Mouse (Mus musculus) MN1 (cell line): ENCODE measurements around the gene Fuca2.

Experiments used
- DNase-seq: peaks from one replicate; pipeline ENCODE4 v3.0.0-alpha.2; 2016; ENCODE audit warnings: low spot score

Fuca2 gene

DNA sequence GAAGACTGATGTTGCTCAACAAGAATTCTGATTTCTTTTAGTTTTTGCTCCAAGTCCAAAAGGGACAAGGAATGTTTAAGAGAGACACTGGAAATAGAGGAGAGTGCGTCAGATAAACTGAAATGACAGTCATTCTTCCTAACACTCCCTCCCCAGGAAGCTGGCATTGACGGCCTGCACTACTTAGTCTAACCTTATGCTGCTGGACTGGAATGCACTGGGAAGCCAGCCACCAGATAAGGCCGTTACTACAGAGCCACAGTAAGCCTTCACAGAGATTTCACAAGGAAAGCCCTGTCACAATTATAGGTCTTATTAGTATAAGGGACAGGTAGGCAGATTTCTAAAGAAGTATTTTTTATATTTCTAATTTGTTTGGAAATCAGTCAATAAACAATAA lies 35.4 kb downstream of the Fuca2 start:
- DNase-seq, result no peak

DNA sequence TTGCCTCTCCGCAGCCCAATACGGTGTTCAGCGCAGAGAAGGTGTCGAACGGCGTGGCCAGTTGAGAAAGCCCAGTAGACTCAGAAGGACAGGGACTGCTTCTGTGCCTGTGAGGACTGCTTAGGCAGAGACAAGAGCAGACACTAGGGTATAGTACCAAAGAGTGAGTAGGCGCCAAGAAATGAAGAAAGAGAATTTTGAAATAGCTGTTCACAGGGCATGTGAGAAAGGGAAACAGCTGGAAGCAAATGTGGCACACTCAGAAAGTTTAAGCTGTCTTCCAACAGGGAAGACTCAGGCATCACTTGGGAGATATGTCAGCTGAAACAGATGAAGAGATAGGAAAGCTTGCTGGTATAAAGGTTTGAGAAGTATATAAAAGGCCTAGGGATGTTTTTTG lies 37.4 kb downstream of the Fuca2 start:
- DNase-seq, result no peak

DNA sequence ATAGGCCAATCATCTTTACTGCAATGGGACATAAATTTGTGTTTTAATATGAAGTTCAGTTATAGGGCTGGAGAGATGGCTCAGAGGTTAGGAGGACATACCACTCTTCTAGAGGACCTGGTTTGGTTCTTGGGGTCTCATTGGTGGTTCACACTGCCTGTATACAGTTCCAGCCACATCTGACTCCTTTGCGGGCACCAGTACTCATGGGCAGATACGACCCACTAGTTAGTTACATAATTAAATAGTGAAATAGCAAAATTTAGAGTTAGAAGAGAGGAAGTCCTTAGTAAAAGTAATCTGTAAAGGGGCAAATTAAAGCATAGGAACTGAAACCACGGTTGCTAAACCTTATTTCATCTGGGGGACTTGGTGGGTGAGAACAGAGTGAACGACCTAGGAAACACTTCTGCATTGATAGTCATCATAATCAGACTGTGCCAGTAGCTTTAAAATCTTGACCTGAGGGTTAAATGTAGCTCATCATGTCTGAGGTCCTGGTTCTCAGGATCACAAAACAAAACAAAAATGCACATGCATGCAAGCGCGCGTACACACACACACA lies 40.5 kb downstream of the Fuca2 start:
- no peak for DNase-seq

DNA sequence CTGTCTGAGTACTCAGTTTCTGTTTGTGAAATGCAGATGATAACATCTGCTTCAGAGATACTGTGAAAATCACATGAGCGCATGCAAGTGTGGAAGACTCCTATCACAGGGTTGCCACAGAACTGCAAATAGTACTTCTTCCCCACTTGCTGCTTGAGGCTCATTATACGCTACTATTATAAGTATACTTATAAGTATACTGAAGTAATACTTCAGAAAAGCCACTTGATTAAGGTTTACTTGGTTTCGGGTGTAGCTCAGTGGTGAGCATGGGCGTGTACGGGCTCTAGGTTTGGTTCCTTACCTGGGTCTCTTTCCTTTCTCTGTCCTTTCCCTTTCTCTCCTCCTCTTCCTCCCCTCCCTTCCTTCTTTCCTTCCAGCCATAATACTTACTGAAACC lies 42.4 kb downstream of the Fuca2 start:
- no peak for DNase-seq

DNA sequence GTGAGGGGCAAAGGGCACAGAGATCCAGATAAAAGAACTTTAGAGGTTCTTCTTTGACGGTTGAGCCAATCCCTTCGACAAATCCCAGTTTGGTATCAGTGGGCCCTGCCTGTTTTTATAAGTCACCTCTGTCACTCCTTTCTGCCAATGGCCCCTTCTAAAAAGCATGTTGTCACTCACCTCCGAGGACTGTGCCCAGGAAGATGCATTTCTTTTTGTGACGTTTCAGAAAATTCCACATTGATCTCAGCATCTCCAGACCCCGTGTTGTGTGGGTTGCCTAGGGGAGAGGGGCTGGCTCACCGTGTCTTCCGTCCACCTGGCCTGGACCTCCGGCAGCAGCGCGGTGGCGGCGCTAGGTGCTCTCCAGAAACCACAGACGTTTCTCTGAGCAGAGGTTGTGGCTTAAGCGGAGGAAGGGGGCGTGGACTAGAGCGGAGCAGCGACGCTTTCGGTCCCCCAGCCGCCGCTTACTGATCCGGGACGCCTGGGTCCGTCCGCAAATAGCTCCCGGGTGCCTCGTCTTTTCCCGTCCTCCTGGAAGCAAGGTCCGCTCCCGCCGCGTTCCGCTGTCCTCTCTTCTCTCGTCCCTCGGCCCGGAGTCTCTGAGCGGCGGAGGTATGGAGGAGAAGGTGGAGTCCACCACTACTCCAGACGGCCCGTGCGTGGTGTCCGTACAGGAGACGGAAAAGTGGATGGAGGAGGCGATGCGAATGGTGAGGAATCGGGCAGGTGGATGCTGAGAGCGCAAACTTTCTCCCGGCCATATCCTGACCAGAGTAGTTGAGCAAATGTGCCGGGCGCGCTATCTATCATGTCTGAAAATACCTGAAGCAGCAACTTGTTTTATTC lies 53.5 kb downstream of the Fuca2 start, which contains the start of the genes Adat2 and Pex3:
Gene Adat2 (plus strand): TSS at position 249 of the 852 bp plus-strand sequence.
Gene Pex3 (minus strand): TSS at position 497 of the 852 bp plus-strand sequence.
- DNase-seq, result peak; percentile 98

DNA sequence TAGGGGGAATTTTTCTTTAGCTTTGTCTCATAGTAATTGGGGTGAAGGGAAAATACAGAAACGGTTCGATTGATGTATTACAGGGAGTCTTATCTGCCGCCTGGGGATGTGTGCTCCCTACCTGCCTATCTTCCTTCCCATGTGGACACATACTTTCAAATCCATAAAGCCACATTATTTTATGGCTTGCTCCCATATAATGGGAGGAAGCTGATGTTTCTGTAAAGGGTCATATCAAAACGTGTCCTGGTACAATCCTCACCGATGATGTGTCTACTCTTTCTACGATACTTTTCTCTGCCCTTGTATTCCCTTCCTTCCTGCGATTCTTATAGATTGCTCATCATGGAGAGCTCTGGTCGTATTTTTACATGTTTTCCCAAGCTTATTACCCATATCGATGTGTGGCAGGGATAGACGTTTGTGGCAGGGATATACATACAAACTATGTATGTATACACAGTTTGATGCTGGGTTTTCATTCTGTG lies 54.2 kb downstream of the Fuca2 start:
- DNase-seq, result peak; percentile 55

DNA sequence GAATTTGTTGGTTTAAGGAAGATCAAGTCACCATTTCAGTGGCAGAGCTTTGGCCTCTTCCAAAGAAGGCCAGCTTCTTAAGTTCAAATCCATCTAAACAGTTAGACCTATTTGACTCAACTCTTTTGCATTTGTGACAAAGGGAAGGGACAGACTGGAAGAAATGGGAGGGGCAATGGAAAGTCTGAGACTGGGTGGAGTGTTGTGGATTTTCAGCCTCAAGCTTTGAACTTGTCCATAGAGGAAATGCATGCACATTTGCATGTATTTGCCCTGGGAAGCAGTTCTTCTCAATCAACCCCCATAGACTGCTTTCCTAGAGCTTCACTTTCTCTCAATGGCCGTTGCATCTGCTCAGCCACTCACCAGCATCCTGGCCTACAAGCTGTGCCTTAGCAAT lies 55.0 kb downstream of the Fuca2 start:
- DNase-seq, result no peak

DNA sequence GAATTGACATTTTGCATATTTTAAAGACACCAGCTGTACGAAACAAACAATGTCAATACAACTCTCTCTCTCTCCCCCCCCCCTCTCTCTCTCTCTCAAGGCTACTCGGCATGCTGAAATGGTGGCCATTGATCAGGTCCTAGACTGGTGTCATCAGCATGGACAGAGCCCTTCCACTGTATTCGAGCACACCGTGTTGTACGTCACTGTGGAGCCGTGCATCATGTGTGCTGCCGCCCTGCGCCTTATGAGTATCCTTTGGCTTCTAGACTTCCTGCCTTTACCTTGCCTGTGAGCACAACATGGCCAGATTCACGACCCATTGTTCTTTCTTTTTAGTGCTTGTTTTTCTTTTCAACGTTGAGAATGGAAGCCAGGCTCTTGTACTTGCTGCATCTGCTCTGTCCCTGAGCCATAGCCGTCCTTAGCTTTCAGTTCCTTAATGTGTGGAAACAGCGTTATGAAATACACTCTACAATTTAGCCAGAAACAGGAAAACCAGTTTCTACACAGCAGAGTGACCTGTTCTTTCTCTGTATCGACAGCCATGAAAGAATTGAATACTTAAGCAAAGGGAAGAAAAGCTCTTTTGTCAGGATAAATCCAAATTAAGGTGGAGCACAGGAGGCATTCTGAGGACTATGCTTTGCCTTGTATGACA lies 60.8 kb downstream of the Fuca2 start:
- DNase-seq, result no peak

DNA sequence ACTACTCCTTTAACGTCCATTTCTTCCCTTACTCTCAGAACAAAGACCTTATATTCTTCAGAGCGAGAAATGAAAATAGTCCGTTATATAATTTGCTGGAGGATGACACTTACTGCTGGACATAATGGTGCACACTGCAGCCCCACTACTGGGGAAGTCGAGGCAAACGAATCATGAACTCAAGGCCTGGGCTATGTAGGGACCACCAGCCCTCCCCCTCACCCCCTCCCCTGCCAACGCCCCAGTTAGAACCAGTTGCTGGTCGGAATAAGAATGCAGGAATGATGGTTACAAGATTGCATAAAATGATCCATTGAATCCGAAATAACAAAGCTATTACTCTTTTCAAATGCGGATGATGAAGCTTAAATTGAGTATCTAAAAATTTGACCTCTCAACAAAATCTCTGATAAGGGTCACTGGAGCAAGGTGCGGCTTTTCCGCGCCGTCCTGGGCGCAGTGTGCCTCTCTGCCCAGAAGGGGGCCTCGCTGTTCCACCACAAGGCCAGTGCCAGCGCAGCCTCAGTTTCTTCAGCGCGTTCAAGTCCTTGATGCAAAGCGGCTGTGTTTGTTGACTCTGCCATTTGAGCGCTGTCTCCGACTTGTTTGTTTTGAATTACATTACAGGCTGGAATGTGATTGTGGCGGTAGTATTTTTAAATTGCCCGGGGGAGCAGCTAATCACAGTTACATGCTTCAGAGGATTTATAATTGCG lies 65.2 kb downstream of the Fuca2 start:
- DNase-seq, result no peak

DNA sequence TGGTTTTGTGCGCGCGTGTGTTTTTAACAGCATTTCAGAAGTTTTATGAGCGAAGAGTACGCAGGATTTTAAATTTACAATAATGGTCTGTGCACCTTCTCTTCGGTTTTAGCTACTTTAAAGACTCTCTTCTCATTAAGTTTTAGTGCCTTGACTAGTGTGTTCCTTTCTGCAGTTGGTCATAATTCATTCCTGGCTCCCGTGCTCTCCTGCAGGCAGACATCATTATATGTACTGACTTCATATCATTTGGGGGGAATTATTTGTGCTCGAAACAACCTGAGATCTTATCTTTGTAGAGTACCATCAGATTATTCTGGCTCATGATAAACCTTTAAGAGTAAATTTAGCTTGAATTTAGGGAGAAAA lies 65.7 kb downstream of the Fuca2 start:
- no peak for DNase-seq

DNA sequence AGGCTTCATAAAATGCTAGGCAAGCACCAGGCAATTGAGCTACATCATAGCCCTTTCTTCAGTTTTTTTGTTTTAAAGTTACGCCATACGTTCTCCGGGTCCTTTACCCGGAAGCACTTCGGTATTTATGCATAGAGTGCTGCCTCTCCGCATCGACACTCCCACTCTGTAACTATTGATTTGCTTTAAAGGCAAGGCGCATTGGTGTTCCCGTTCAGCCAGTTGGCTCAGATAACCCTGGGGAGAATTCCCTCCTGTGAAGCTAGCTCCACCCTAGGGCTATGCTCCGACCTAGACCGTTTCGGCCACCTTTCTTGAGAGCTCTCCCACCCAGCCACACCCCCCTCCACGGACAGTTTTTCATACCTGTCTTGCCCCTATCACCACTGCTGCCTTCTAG lies 67.1 kb downstream of the Fuca2 start:
- DNase-seq, result no peak
